Mouse (Mus musculus) left cerebral cortex, adult 2 months (tissue): ENCODE results near the gene Prex1. TPM values are rescaled to one million over a fixed set of nuclear protein-coding genes. Genes with fewer than 3 reads are reported as not detected.

Experiments
- DNase-seq, 2 experiments: peaks; one replicate each; pipeline ENCODE4 v3.0.0; 2021 to 2022; ENCODE audit warnings: low spot score in 2 of 2, mixed read lengths in 1 of 2; ENCODE audit errors: extremely low spot score in 1 of 2
- H3K27ac ChIP-seq: fragments of 200-600 bp; 2 replicates; pipeline ENCODE4 v1.8.1; 2022
- H3K4me3 ChIP-seq: fragments of 200-600 bp; 2 replicates; pipeline ENCODE4 v1.8.1; 2022
- CTCF ChIP-seq: fragments of 200-600 bp; IDR thresholded peaks from 2 replicates; pipeline ENCODE4 v1.8.1; 2022; ENCODE audit warnings: antibody characterized with exemption, mild to moderate bottlenecking, moderate library complexity
- intact Hi-C: fragments of 180-260 bp; cut with DNase I; formaldehyde crosslinking; loops from one replicate; pipeline ENCODE4 v1.15.1; 2025
- total RNA-seq, 2 experiments: library from RNA; stranded (reverse); gene quantifications; 2 replicates each; pipeline ENCODE4 v1.2.3; 2021

Prex1 gene
- total RNA-seq, 2 experiments from 2014 or later, result 110 to 115 TPM

DNA sequence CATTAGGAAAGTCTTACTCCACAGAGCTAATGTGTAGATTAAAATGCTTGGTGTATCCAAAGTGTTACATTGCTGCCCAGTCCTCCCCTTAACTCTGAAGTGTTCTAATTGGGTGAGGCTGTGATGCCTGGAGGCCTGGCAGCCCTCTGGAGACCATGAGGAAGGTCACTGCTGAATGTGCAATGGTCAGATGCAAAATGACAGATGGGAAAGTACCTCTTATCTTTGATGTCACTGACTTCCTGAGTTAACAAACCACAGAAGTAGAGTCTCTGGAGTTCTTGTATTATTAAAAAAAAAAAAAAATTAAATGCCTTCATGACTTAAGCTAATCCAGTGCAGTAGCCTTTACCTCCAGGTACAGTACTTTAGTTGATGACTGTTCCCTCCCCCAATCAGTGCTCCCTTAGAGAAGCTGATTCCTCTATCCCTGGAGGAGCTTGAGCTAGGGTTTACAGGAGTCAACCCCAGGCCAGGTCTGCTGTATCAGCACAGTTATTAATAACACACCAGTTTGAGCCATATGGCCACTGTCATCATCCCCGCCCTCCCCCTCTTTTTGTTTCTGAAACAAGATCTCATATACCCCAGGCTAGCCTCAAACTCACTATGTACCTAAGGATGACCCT lies 5.8 kb upstream of the Prex1 start:
- no peak overlapping the region for H3K4me3 ChIP-seq
- no peak for DNase-seq
- intact Hi-C loops, result no loop called here
- H3K27ac ChIP-seq, result no peak overlapping the region
- TF ChIP-seq CTCF, result no peak

DNA sequence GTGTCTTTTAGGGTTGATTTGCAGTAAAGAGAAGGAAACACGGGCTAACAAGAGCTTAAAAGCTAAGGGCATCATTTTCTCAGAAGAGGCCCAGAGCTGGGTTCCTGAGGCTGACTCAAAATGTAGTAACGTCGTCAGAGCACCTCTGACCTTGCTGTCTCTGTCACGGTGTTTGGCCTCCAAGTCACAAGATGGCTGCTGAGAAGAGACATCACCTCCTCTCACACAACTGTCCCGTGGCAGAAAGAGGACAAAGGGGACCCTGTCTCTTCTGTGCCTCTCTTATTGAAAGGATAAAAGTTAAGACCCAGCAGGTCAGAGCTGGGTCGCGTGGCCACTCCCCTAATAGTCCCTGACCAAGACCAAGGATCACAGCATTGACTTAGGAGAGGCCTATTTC lies 2.4 kb upstream of the Prex1 start:
- Histone ChIP-seq H3K27ac (no peak overlapping the region), H3K4me3 (no peak overlapping the region)
- intact Hi-C loops, result no loop called here
- DNase-seq, result no peak
- TF ChIP-seq CTCF, result no peak

DNA sequence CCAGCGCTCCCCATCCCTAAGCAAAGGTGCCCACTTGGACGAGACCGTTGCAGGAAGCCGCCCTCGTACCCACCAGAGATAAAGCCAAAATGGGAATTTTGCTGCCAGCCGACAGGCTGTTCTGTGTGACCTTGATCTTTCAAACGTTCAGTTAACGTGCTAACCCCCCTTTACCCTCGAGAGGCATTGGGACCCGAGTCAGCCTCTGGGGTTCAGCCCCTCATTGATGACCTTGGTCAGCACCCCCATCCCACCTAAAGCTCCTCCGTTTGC lies 731 bp upstream of the Prex1 start:
- H3K27ac ChIP-seq, result peak overlapping the region; percentile 86
- DNase-seq, result no peak
- intact Hi-C loops, result loop anchor here (2.0 to 5.0 kb wide), 2 partner anchors 37 to 66 kb away; no protein-coding TSS in a partner anchor
- H3K4me3 ChIP-seq, result peak overlapping the region; percentile 69
- no peak for TF ChIP-seq CTCF

DNA sequence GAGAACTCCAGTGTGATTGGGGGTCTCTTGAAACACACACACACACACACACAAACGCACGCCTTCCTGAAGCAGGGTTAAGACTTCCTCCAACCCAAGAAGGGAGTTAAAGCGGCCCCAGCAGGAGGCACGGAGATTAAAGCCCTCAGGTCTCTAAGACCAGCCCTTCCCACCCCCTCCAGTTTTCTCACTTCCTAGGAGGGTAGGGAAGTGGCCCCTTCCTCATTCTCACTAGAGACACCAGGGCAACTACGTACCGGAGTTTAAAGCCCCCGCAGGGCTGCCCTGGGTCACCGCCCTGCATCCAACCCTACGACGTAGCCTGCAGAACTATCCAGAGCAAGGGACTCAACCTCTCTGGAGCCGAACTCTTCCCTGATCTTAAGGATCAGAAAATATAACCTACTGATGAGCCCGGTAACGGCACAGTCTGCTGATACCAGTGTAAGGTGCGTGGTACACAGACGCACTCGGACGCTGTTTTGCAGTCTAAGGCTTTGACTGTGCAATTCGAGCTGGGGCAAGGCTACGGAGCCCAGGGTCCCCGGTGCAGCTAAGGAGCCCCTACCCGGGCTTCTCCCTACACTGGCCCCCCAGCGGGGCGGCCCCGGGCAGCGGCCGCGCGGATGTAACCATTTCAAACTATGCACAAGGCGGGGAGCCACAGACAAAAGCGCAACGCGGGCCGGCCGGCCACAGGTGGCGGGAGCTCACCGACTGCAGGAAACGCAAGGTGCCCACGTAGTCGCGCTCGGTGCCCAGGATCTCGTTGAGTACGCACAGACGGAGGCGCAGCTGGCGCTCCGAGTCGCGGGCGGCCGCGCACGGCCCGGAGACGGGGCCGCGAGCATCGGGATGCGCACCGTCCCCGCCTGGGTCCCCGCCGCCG lies 587 bp downstream of the Prex1 start:
- no peak for DNase-seq
- intact Hi-C loops, result loop anchor here (2.0 to 5.0 kb wide), 3 partner anchors 20 to 50 kb away; no protein-coding TSS in a partner anchor
- H3K4me3 ChIP-seq, result peak overlapping the region; percentile 95
- peak overlapping the region; percentile 89 for H3K27ac ChIP-seq
- no peak for TF ChIP-seq CTCF

DNA sequence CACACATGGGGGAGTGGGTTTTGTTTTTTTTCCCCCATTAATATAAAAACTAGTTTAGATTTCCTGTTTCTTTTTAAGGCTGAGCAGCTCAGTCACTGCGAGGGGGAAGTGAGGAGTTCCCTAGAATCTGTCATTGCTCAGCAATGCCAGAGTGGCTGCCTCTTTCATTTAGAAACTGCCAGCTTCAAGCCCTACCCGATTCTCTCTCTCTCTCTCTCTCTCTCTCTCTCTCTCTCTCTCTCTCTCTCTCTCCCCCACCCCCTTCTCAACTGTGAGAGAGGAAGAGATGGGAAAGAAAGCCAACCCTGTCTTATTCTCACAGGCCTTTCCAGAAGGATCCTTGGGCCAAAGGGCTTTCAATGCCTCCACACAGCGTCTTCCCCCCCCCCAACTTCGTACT lies 1.3 kb downstream of the Prex1 start:
- no peak for DNase-seq
- no peak for TF ChIP-seq CTCF
- peak overlapping the region; percentile 89 for H3K27ac ChIP-seq
- intact Hi-C loops, result loop anchor here (2.0 to 5.0 kb wide), 3 partner anchors 20 to 50 kb away; no protein-coding TSS in a partner anchor
- peak overlapping the region; percentile 95 for H3K4me3 ChIP-seq

DNA sequence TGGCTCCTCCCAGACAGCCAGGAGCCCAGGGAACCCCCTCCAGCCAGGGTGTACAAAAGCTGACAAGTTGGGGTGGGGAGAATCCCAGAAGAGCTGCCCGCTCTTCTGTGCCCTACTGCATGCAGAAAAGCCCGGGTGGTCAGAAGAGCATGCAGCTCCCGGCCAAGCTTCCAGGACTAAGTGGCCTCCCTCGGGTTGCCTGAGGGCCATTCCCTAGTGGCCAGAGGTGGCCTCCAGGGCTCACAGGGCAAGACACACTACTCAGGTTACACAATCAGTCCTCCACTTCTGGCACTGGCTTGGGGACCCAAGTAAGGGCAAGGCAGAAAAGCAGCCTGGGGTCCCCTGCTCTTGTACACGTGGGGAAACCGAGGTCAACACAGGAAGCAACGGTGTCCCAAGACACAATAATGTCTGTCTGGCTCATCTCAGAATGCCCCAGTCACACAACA lies 1.9 kb downstream of the Prex1 start:
- Histone ChIP-seq H3K27ac (peak overlapping the region; percentile 63), H3K4me3 (peak overlapping the region; percentile 95)
- no peak for TF ChIP-seq CTCF
- intact Hi-C loops, result loop anchor here (2.0 to 5.0 kb wide), 4 partner anchors 19 to 109 kb away; no protein-coding TSS in a partner anchor
- DNase-seq, result no peak

DNA sequence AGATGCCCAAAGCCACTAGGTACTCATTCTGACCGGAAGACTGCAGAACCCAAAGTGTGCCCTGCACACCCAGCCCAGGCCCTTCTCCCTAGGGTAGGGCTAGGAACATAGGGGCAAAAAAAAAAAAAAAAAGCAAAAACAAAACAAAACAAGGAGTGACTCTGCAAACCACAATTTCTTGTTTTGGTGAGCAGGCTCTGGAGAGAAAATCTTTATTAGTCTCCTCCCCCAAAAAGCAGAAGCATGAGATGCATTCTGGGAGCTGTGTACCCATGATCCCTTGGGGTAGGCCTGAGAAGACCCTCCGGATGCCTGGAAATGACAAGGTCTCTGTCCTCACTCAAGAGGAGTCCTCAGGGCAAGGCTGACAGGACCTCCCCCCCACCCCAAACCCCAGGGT lies 3.7 kb downstream of the Prex1 start:
- Histone ChIP-seq H3K27ac (no peak overlapping the region), H3K4me3 (no peak overlapping the region)
- intact Hi-C loops, result loop anchor here (2.0 to 5.0 kb wide), 2 partner anchors 33 to 107 kb away; no protein-coding TSS in a partner anchor
- TF ChIP-seq CTCF, result no peak
- no peak for DNase-seq

DNA sequence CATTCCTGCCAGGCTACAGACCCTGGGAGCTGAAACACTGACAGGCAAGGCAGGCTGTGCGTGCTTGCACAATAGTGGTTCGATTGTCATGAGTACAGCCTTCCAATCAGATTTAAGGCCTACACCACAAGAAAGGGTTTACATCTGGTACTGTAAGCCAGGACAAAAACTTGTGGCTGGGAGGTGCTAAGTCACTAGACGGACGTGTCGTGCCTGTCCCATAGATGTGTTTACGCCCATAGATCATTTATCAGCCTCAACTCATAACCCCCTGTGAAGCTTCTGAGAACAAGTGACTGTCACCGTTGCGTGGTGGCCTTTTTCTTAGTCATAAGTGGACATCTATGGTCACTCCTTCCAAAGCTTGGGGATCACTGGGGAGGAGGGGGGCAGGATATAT lies 5.3 kb downstream of the Prex1 start:
- intact Hi-C loops, result no loop called here
- no peak for TF ChIP-seq CTCF
- no peak overlapping the region for H3K4me3 ChIP-seq
- DNase-seq, result no peak
- H3K27ac ChIP-seq, result no peak overlapping the region

DNA sequence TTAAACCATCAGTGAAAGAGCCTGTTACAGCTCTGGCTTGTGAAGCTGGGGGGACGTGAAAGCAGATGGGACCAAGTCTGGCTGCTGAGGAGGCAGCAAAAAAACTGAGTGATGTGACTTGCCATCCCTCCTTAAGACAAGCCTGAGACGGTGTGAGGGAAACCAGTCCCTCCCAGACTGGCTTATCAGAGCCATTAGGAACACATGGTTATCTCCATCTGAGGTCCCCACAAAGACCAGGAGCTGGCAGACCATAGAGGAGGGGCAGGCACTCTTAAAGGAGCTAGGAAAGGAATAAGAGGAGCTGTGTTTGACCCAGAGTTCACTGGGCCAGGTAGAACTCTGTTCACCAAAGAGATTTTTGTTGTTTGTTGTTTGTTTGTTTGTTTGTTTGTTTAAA lies 7.1 kb downstream of the Prex1 start:
- intact Hi-C loops, result no loop called here

DNA sequence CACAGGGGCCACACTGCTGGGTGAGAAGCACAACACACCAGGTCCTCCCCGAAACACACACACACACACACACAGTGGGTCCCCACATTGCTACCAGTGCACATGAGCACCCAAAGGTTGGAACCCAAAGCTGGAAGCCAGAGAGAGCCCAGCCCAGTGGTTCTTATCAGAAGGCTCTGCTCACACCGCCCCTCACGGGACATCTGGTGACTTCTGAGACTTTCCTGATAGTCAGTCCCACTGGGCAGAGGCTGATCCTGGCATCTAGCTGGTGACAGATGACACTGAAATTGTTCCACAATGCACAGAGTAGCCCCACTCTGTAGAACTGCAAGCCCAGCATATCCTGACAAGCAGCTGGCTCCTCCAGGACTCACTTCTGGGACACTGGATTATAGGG lies 10.1 kb downstream of the Prex1 start:
- Histone ChIP-seq H3K4me3 (no peak overlapping the region), H3K27ac (no peak overlapping the region)
- no peak for DNase-seq
- TF ChIP-seq CTCF, result no peak
- intact Hi-C loops, result no loop called here

More for the DNA sequence above, 7.1 kb downstream of the Prex1 start:
- no peak for DNase-seq
- H3K27ac ChIP-seq, result no peak overlapping the region
- H3K4me3 ChIP-seq, result no peak overlapping the region
- no peak for TF ChIP-seq CTCF

DNA sequence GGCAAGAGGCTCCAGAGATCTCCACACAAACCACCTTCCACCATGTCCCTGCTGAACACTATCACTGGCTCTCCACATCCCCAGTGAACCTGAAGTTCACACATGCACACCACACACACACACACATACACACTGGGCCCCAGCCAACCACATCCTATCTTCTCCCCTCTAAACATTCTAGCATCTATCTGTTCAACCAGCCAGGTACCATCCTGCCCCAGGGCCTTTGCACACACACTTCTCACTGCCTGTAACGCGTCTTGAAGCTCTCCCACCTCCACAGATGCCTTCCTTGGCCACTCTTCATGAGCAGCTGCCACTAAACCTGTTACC lies 11.6 kb downstream of the Prex1 start:
- H3K27ac ChIP-seq, result no peak overlapping the region
- no peak for TF ChIP-seq CTCF
- intact Hi-C loops, result no loop called here
- no peak for DNase-seq
- H3K4me3 ChIP-seq, result no peak overlapping the region

DNA sequence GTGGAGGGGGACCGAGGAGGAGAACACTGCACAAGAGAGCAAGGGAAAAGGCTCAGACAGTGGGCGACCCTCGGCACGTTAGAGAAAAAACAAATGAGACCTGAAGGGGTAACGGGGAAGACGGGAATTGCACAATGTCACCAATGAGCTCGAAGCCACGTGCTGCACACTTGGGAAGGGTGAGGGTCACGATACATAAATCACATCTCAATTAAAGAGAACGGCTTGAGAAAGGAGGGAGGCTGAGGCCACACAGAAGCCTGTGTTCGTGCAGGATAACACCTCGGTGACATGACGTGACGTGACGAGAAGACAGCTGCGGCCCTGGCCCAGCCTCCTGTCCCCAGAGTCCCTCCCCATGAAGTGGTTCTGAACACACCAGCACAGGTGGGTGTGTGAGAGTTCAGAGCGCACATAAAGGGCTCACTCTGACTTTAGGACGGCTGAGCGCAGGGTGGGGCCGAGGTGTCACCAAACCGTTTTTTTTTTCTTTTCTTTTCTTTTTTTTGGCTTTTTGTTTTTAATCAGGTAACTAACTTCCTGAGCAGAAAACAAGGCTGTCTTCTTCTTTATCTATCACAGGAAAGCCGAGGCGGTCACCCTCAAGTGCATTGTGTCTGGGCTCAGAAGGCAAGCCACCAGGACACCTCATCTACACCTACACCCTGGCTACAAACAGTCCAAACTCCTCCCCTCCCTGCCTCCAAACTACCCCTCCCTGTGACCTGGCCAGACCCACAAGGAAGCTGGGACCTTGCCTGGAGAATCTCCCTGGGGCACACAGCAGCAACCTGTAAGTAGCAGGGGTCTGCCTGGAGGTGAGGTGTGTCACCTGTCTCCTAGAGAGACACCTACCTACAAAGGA lies 12.2 kb downstream of the Prex1 start:
- no peak for TF ChIP-seq CTCF
- H3K27ac ChIP-seq, result peak overlapping the region; percentile 74
- H3K4me3 ChIP-seq, result no peak overlapping the region
- DNase-seq, result no peak
- intact Hi-C loops, result no loop called here
